32 mouse cellular contexts compared by ENCODE assay signal in the genomic region with DNA sequence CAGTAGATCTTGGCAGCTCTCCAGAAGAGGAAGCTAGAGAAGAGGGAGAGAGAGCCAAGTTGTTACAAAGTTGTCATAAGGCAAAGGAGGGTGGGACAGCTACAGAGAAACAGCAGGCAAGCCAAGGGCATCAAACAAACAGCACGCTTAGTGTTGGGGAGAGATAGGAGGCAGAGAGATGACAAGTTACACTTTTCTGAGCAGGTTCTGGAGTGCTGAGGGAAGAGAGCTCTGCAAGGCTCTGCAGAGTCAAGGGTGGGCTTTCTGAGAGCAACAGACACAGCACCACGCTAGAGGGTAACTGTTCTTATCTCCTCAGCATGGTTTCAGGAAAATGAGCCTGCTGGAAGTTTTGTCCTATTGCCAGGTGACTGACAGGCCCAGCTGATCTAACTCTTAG. TPM values are rescaled to one million over a fixed set of nuclear protein-coding genes. Genes with fewer than 3 reads are reported as not detected.
DNase-seq lines count a peak whose midpoint lies in the region; ATAC-seq and TF ChIP-seq lines count a peak whose summit lies in the region.
"Had no signal": no experiment of that assay in that cellular context is flagged by ENCODE, and none has a peak within 500 bp of the region (broad histone marks: within the 10 kb centered on the region; RNA-seq: fewer than 3 reads in every experiment).

No protein-coding gene starts in this region.

- H3K4me3 ChIP-seq in heart, embryonic 12.5 days, result no peak overlapping the region
- no peak overlapping the region for H3K4me3 ChIP-seq in heart, postnatal 0 days (ENCODE audit: low read depth, low read length)
- H3K4me3 ChIP-seq: embryonic facial prominence, embryonic 13.5 days; forebrain, embryonic 10.5 days; forebrain, embryonic 15.5 days; hindbrain, embryonic 12.5 days; intestine, embryonic 15.5 days; left cerebral cortex, adult 2 months; limb, embryonic 12.5 days; liver, embryonic 15.5 days; midbrain, embryonic 13.5 days; neural tube, embryonic 13.5 days had no signal

- H3K9ac ChIP-seq in heart, embryonic 12.5 days, result no peak overlapping the region
- no peak overlapping the region for H3K9ac ChIP-seq in heart, postnatal 0 days (replicated peaks; ENCODE audit: low read depth, low read length)
- H3K9ac ChIP-seq: embryonic facial prominence, embryonic 13.5 days; forebrain, embryonic 15.5 days; hindbrain, embryonic 12.5 days; intestine, embryonic 15.5 days; limb, embryonic 12.5 days; liver, embryonic 15.5 days; midbrain, embryonic 13.5 days; neural tube, embryonic 13.5 days had no signal

- H3K36me3 ChIP-seq in heart, embryonic 12.5 days, result no peaks in the 10 kb centered on the region
- H3K36me3 ChIP-seq in heart, postnatal 0 days (replicated peaks; ENCODE audit: control insufficient read depth, insufficient read depth, low read length), result no peaks in the 10 kb centered on the region
- H3K36me3 ChIP-seq: embryonic facial prominence, embryonic 13.5 days; forebrain, embryonic 10.5 days; forebrain, embryonic 15.5 days; hindbrain, embryonic 12.5 days; intestine, embryonic 15.5 days; limb, embryonic 12.5 days; liver, embryonic 15.5 days; midbrain, embryonic 13.5 days; neural tube, embryonic 13.5 days had no signal

- WGBS in heart, embryonic 12.5 days, result 16% methylated on average over 2 of the region's 2 CpGs
- WGBS in heart, postnatal 0 days, result 18% methylated on average over 2 of the region's 2 CpGs

- no peaks in the 10 kb centered on the region; the same call in 1 of the 2 replicates for H3K4me1 ChIP-seq in heart, embryonic 12.5 days (replicated peaks)
- H3K4me1 ChIP-seq in heart, postnatal 0 days (ENCODE audit: control insufficient read depth, insufficient read depth), result no peaks in the 10 kb centered on the region
- H3K4me1 ChIP-seq: embryonic facial prominence, embryonic 13.5 days; forebrain, embryonic 10.5 days; forebrain, embryonic 15.5 days; hindbrain, embryonic 12.5 days; intestine, embryonic 15.5 days; limb, embryonic 12.5 days; liver, embryonic 15.5 days; midbrain, embryonic 13.5 days; neural tube, embryonic 13.5 days had no signal

- no peak overlapping the region for H3K4me2 ChIP-seq in heart, embryonic 12.5 days
- no peak overlapping the region for H3K4me2 ChIP-seq in heart, postnatal 0 days (ENCODE audit: low read depth, low read length)
- H3K4me2 ChIP-seq: embryonic facial prominence, embryonic 13.5 days; forebrain, embryonic 15.5 days; hindbrain, embryonic 12.5 days; intestine, embryonic 15.5 days; limb, embryonic 12.5 days; liver, embryonic 15.5 days; midbrain, embryonic 13.5 days; neural tube, embryonic 13.5 days had no signal

- no peak for ATAC-seq in heart, embryonic 12.5 days (ENCODE audit: insufficient number of reproducible peaks, low FRiP score)
- no peak for ATAC-seq in heart, postnatal 0 days (ENCODE audit: insufficient read depth, low read depth)
- 0 out of 2 replicates have a peak, but pooled peaks have one; percentile 9 for ATAC-seq in megakaryocyte progenitor cell, adult 5-6 weeks (replicated peaks; ENCODE audit: poor library complexity)
- ATAC-seq: CD4-positive, CD25-positive, alpha-beta regulatory T cell, adult 4 months; forebrain, embryonic 15.5 days; hindbrain, postnatal 0 days; intestine, embryonic 15.5 days; midbrain, embryonic 13.5 days had no signal

- intact Hi-C loops in heart, postnatal 25 days (cut with DNase I), result no loop called here

- TF ChIP-seq CTCF in heart, postnatal 0 days (IDR thresholded peaks at IDR 0.05; ENCODE audit: low read depth), result no peak

- H3K27ac ChIP-seq in heart, embryonic 12.5 days (ENCODE audit: poor library complexity, severe bottlenecking), result peak overlapping the region; percentile 71
- H3K27ac ChIP-seq in heart, postnatal 0 days (ENCODE audit: low read depth), result peak overlapping the region; percentile 69
- H3K27ac ChIP-seq: embryonic facial prominence, embryonic 13.5 days; forebrain, embryonic 10.5 days; forebrain, embryonic 15.5 days; hindbrain, embryonic 12.5 days; hindbrain, postnatal 0 days; intestine, embryonic 15.5 days; left cerebral cortex, adult 2 months; limb, embryonic 12.5 days; liver, embryonic 15.5 days; midbrain, embryonic 13.5 days; neural tube, embryonic 13.5 days had no signal

- H3K9me3 ChIP-seq in heart, embryonic 12.5 days (replicated peaks), result no peaks in the 10 kb centered on the region
- H3K9me3 ChIP-seq in heart, postnatal 0 days (replicated peaks; ENCODE audit: control insufficient read depth, low read length), result no peaks in the 10 kb centered on the region
- H3K9me3 ChIP-seq: embryonic facial prominence, embryonic 13.5 days; forebrain, embryonic 10.5 days; forebrain, embryonic 15.5 days; hindbrain, embryonic 12.5 days; intestine, embryonic 15.5 days; limb, embryonic 12.5 days; liver, embryonic 15.5 days; midbrain, embryonic 13.5 days; neural tube, embryonic 13.5 days had no signal

- no peak for DNase-seq in heart, postnatal 25 days (ENCODE audit: low spot score)
- peak; percentile 25 for DNase-seq in heart, postnatal 0 days (ENCODE audit: low spot score)
- DNase-seq in heart, adult 8-10 months (ENCODE audit: low spot score), result no peak
- peak; percentile 9 for DNase-seq in lung, postnatal 10 days
- no peak for DNase-seq in lung, postnatal 25 days (ENCODE audit: low spot score)
- DNase-seq: adrenal gland, adult 2 months; adrenal gland, postnatal 36 days; cerebellum, adult 18-20 months; cerebellum, postnatal 10 days; gastrocnemius, postnatal 25 days; kidney, adult 8-10 months; kidney, postnatal 25 days had no signal

- no peaks in the 10 kb centered on the region for H3K27me3 ChIP-seq in heart, embryonic 12.5 days (replicated peaks)
- H3K27me3 ChIP-seq in heart, postnatal 0 days (ENCODE audit: control insufficient read depth, insufficient read depth, low read length), result no peaks in the 10 kb centered on the region
- H3K27me3 ChIP-seq: embryonic facial prominence, embryonic 13.5 days; forebrain, embryonic 15.5 days; hindbrain, embryonic 12.5 days; intestine, embryonic 15.5 days; limb, embryonic 12.5 days; liver, embryonic 15.5 days; midbrain, embryonic 13.5 days; neural tube, embryonic 13.5 days had no signal

- TF ChIP-seq EP300 in heart, postnatal 0 days (IDR thresholded peaks at IDR 0.05; ENCODE audit: low read depth), result no peak

RNA-seq across cellular contexts. Expression of a gene that starts 35.7 kb away (rescaled TPM):
- 0.29 and 0.40 TPM in 2 replicates for polyA plus RNA-seq in heart, embryonic 12.5 days (2016; fragmentation: Nextera tagmentation; extraction: Ambion mirVana)
- under 1 TPM in 1 of 2 experiments, not detected in 1; 0.13 TPM for total RNA-seq in heart, postnatal 25 days (2021)
- 0.81 TPM in 1 of 2 replicates, not detected in the other for total RNA-seq in heart, postnatal 0 days (2014; rRNA removed; ENCODE audit: low replicate concordance)
- 0.16 and 0.18 TPM in 2 replicates for polyA plus RNA-seq in heart, postnatal 0 days (2015; fragmentation: Nextera tagmentation; extraction: Ambion mirVana)
- total RNA-seq in heart, adult 8-10 months (2022), result under 1 TPM in 1 of 4 experiments, not detected in 3; 0.31 TPM
- 0.66 and 1.0 TPM in 2 replicates for total RNA-seq in megakaryocyte progenitor cell, adult 5-6 weeks (2015)
- total RNA-seq in megakaryocyte progenitor cell, adult 5-6 weeks (2017), result 1.0 TPM in 1 of 2 replicates, not detected in the other
- total RNA-seq: adrenal gland, adult 2 months; adrenal gland, postnatal 36 days; gastrocnemius, adult 18-20 months; gastrocnemius, postnatal 25 days; hindbrain, postnatal 0 days; layer of hippocampus, adult 18-20 months; layer of hippocampus, postnatal 14 days; megakaryocyte-erythroid progenitor cell, adult 5-6 weeks had no signal
- polyA plus RNA-seq: adrenal gland, adult 2 months; CD4-positive, CD25-positive, alpha-beta regulatory T cell, adult 4 months; embryonic facial prominence, embryonic 13.5 days; forebrain, embryonic 10.5 days; forebrain, embryonic 15.5 days; hindbrain, embryonic 12.5 days; hindbrain, postnatal 0 days; intestine, embryonic 15.5 days; limb, embryonic 12.5 days; liver, adult 2 months; liver, embryonic 15.5 days; lung, embryonic 16.5 days; midbrain, embryonic 13.5 days; neural tube, embryonic 13.5 days had no signal

Comparison
In these comparisons a context has a peak if more than half of its experiments do, and no peak if none do; other contexts are left out.
1. DNase-seq: peak in heart, postnatal 0 days (single experiment) and lung, postnatal 10 days (single experiment); none in heart, postnatal 25 days (single experiment), heart, adult 8-10 months (single experiment) and lung, postnatal 25 days (single experiment).